Mouse (Mus musculus): ENCODE measurements around the gene Mpv17l2. TPM values are rescaled to one million over a fixed set of nuclear protein-coding genes. Genes with fewer than 3 reads are reported as not detected.

Mpv17l2 gene
- polyA plus RNA-seq, 1 experiment, result 17.7 TPM

GRCm38 (mm10) chr8:70758308-70758615, 2.5 kb downstream of the Mpv17l2 start:
- Histone ChIP-seq H3K4me3 (ENCODE audit: low read depth, low read length) (no peak overlapping the region), H3K27me3 (ENCODE audit: control insufficient read depth, insufficient read depth, low read length, poor library complexity, severe bottlenecking) (no peaks in the 10 kb centered on the region), H3K27ac (ENCODE audit: insufficient read depth, low read length) (no peak overlapping the region), H3K36me3 (ENCODE audit: control insufficient read depth, insufficient read depth, low read length, poor library complexity, severe bottlenecking) (peaks cover 10% of the 10 kb centered on the region), H3K9ac (ENCODE audit: low read depth, poor library complexity, severe bottlenecking) (no peak overlapping the region), H3K9me3 (replicated peaks; ENCODE audit: control insufficient read depth, insufficient read depth, low read length, poor library complexity, severe bottlenecking) (no peaks in the 10 kb centered on the region), H3K4me1 (ENCODE audit: control insufficient read depth, insufficient read depth, low read length) (peaks cover 5% of the 10 kb centered on the region)
- TF ChIP-seq POLR2A (IDR thresholded peaks at IDR 0.05; ENCODE audit: insufficient read depth, low read length) (no peak), CTCF (IDR thresholded peaks at IDR 0.05; ENCODE audit: low read depth, low read length) (no peak), EP300 (IDR thresholded peaks at IDR 0.05; ENCODE audit: insufficient read depth, low read depth, low read length) (no peak)

GRCm38 (mm10) chr8:70757523-70758307, 3.0 kb downstream of the Mpv17l2 start:
- Histone ChIP-seq H3K4me1 (ENCODE audit: control insufficient read depth, insufficient read depth, low read length) (peaks cover 5% of the 10 kb centered on the region), H3K9ac (ENCODE audit: low read depth, poor library complexity, severe bottlenecking) (no peak overlapping the region)
- TF ChIP-seq EP300 (IDR thresholded peaks at IDR 0.05; ENCODE audit: insufficient read depth, low read depth, low read length) (no peak), CTCF (IDR thresholded peaks at IDR 0.05; ENCODE audit: low read depth, low read length) (peak; percentile 80)

GRCm38 (mm10) chr8:70756476-70757040, 4.2 kb downstream of the Mpv17l2 start:
- peaks cover 5% of the 10 kb centered on the region for H3K4me1 ChIP-seq (ENCODE audit: control insufficient read depth, insufficient read depth, low read length)

More at GRCm38 (mm10) chr8:70757523-70758307, 3.0 kb downstream of the Mpv17l2 start:
- Histone ChIP-seq H3K27me3 (ENCODE audit: control insufficient read depth, insufficient read depth, low read length, poor library complexity, severe bottlenecking) (no peaks in the 10 kb centered on the region), H3K4me3 (ENCODE audit: low read depth, low read length) (no peak overlapping the region), H3K9me3 (replicated peaks; ENCODE audit: control insufficient read depth, insufficient read depth, low read length, poor library complexity, severe bottlenecking) (no peaks in the 10 kb centered on the region), H3K27ac (ENCODE audit: insufficient read depth, low read length) (no peak overlapping the region), H3K36me3 (ENCODE audit: control insufficient read depth, insufficient read depth, low read length, poor library complexity, severe bottlenecking) (peaks cover 6% of the 10 kb centered on the region)

GRCm38 (mm10) chr8:70755661-70756475, 4.9 kb downstream of the Mpv17l2 start:
- Histone ChIP-seq H3K27me3 (ENCODE audit: control insufficient read depth, insufficient read depth, low read length, poor library complexity, severe bottlenecking) (no peaks in the 10 kb centered on the region), H3K27ac (ENCODE audit: insufficient read depth, low read length) (no peak overlapping the region), H3K9me3 (replicated peaks; ENCODE audit: control insufficient read depth, insufficient read depth, low read length, poor library complexity, severe bottlenecking) (no peaks in the 10 kb centered on the region), H3K36me3 (ENCODE audit: control insufficient read depth, insufficient read depth, low read length, poor library complexity, severe bottlenecking) (peaks cover 4% of the 10 kb centered on the region; the same call in 1 of the 2 replicates), H3K4me3 (ENCODE audit: low read depth, low read length) (no peak overlapping the region), H3K4me1 (ENCODE audit: control insufficient read depth, insufficient read depth, low read length) (peaks cover 5% of the 10 kb centered on the region), H3K9ac (ENCODE audit: low read depth, poor library complexity, severe bottlenecking) (no peak overlapping the region)
- TF ChIP-seq EP300 (IDR thresholded peaks at IDR 0.05; ENCODE audit: insufficient read depth, low read depth, low read length) (no peak), POLR2A (IDR thresholded peaks at IDR 0.05; ENCODE audit: insufficient read depth, low read length) (no peak), CTCF (IDR thresholded peaks at IDR 0.05; ENCODE audit: low read depth, low read length) (no peak)

More at GRCm38 (mm10) chr8:70756476-70757040, 4.2 kb downstream of the Mpv17l2 start:
- Histone ChIP-seq H3K36me3 (ENCODE audit: control insufficient read depth, insufficient read depth, low read length, poor library complexity, severe bottlenecking) (peaks cover 4% of the 10 kb centered on the region; the same call in 1 of the 2 replicates), H3K4me3 (ENCODE audit: low read depth, low read length) (no peak overlapping the region), H3K27me3 (ENCODE audit: control insufficient read depth, insufficient read depth, low read length, poor library complexity, severe bottlenecking) (no peaks in the 10 kb centered on the region), H3K9me3 (replicated peaks; ENCODE audit: control insufficient read depth, insufficient read depth, low read length, poor library complexity, severe bottlenecking) (no peaks in the 10 kb centered on the region), H3K27ac (ENCODE audit: insufficient read depth, low read length) (no peak overlapping the region), H3K9ac (ENCODE audit: low read depth, poor library complexity, severe bottlenecking) (no peak overlapping the region)
- TF ChIP-seq CTCF (IDR thresholded peaks at IDR 0.05; ENCODE audit: low read depth, low read length), result no peak
- TF ChIP-seq EP300 (IDR thresholded peaks at IDR 0.05; ENCODE audit: insufficient read depth, low read depth, low read length), result no peak

GRCm38 (mm10) chr8:70754871-70755660, 5.7 kb downstream of the Mpv17l2 start:
- peak overlapping the region; percentile 15 for H3K9ac ChIP-seq (ENCODE audit: low read depth, poor library complexity, severe bottlenecking)
- TF ChIP-seq CTCF (IDR thresholded peaks at IDR 0.05; ENCODE audit: low read depth, low read length) (no peak), EP300 (IDR thresholded peaks at IDR 0.05; ENCODE audit: insufficient read depth, low read depth, low read length) (no peak), POLR2A (IDR thresholded peaks at IDR 0.05; ENCODE audit: insufficient read depth, low read length) (no peak)
- H3K9me3 ChIP-seq (replicated peaks; ENCODE audit: control insufficient read depth, insufficient read depth, low read length, poor library complexity, severe bottlenecking), result no peaks in the 10 kb centered on the region
- no peak overlapping the region for H3K27ac ChIP-seq (ENCODE audit: insufficient read depth, low read length)
- H3K27me3 ChIP-seq (ENCODE audit: control insufficient read depth, insufficient read depth, low read length, poor library complexity, severe bottlenecking), result no peaks in the 10 kb centered on the region
- peak overlapping the region; percentile 68 for H3K4me3 ChIP-seq (ENCODE audit: low read depth, low read length)
- H3K36me3 ChIP-seq (ENCODE audit: control insufficient read depth, insufficient read depth, low read length, poor library complexity, severe bottlenecking), result peaks cover 4% of the 10 kb centered on the region; the same call in 1 of the 2 replicates
- peaks cover 5% of the 10 kb centered on the region for H3K4me1 ChIP-seq (ENCODE audit: control insufficient read depth, insufficient read depth, low read length)

Data from ES-Bruce4 (cell line).